Mouse (Mus musculus) limb, embryonic 13.5 days (tissue): ENCODE measurements around the gene Ndufb2. TPM values are rescaled to one million over a fixed set of nuclear protein-coding genes. Genes with fewer than 3 reads are reported as not detected.

Experiments
- ATAC-seq: fragments of 200-750 bp; cut with Nextera tagmentation; 2 replicates; pipeline ENCODE4 v1.8.0; 2017; ENCODE audit warnings: low read depth, moderate number of reproducible peaks, moderate TSS enrichment; ENCODE audit not compliant: low FRiP score
- H3K27ac ChIP-seq: fragments of 300-500 bp; sonication (generic); 2 replicates; pipeline ENCODE4 v1.5.1; 2015; ENCODE audit warnings: inconsistent platforms, mild to moderate bottlenecking, moderate library complexity
- H3K27me3 ChIP-seq: fragments of 300-500 bp; sonication (generic); 2 replicates; pipeline ENCODE4 v1.6.1; 2015; ENCODE audit warnings: mild to moderate bottlenecking, inconsistent platforms
- H3K36me3 ChIP-seq: fragments of 300-500 bp; sonication (generic); 2 replicates; pipeline ENCODE4 v1.6.1; 2015; ENCODE audit warnings: inconsistent platforms, mild to moderate bottlenecking, moderate library complexity
- H3K4me1 ChIP-seq: fragments of 300-500 bp; sonication (generic); 2 replicates; pipeline ENCODE4 v1.6.1; 2015; ENCODE audit warnings: inconsistent platforms
- H3K4me2 ChIP-seq: fragments of 300-500 bp; sonication (generic); replicated peaks from 2 replicates; pipeline ENCODE4 v1.6.1; 2015; ENCODE audit warnings: inconsistent platforms, mild to moderate bottlenecking, moderate library complexity
- H3K4me3 ChIP-seq: fragments of 300-500 bp; sonication (generic); 2 replicates; pipeline ENCODE4 v1.5.1; 2015; ENCODE audit warnings: moderate library complexity, mild to moderate bottlenecking, inconsistent platforms
- H3K9ac ChIP-seq: fragments of 300-500 bp; sonication (generic); 2 replicates; pipeline ENCODE4 v1.6.1; 2015; ENCODE audit warnings: mild to moderate bottlenecking, inconsistent platforms
- H3K9me3 ChIP-seq: fragments of 300-500 bp; sonication (generic); 2 replicates; pipeline ENCODE4 v1.6.1; 2016; ENCODE audit warnings: inconsistent platforms
- WGBS: fragments of 180-500 bp; shearing (Covaris S2); methylation state at CpG from one replicate; pipeline ENCODE4 v1.1.7; 2015; 5-methylcytosine and 5-hydroxymethylcytosine counted together
- polyA plus RNA-seq: library from polyadenylated mRNA; unstranded; fragments of >200 nt; fragmentation: Nextera tagmentation; extraction: Ambion mirVana; gene quantifications from 2 replicates; pipeline ENCODE4 v1.2.1, GENCODE M21; 2015

Ndufb2 gene
- polyA plus RNA-seq, 1 experiment from 2014 or later, result 333 TPM

GRCm38 (mm10) chr6:39591481-39591880 is 893 bp upstream of the Ndufb2 start:
- Histone ChIP-seq H3K9ac (no peak overlapping the region), H3K27ac (no peak overlapping the region), H3K9me3 (no peaks in the 10 kb centered on the region), H3K27me3 (no peaks in the 10 kb centered on the region), H3K4me1 (peaks cover 12% of the 10 kb centered on the region), H3K4me2 (peak overlapping the region; percentile 68), H3K36me3 (peaks cover 41% of the 10 kb centered on the region), H3K4me3 (peak overlapping the region; percentile 79)
- WGBS, result 95% methylated on average over 4 of the region's 4 CpGs
- no peak for ATAC-seq

GRCm38 (mm10) chr6:39600851-39601250 is 8.5 kb downstream of the Ndufb2 start:
- H3K36me3 ChIP-seq, result peaks cover 69% of the 10 kb centered on the region

GRCm38 (mm10) chr6:39601828-39602227 is 9.5 kb downstream of the Ndufb2 start:
- Histone ChIP-seq H3K27ac (no peak overlapping the region), H3K27me3 (no peaks in the 10 kb centered on the region), H3K4me2 (no peak overlapping the region), H3K4me1 (no peaks in the 10 kb centered on the region), H3K9me3 (no peaks in the 10 kb centered on the region), H3K4me3 (no peak overlapping the region), H3K36me3 (peaks cover 67% of the 10 kb centered on the region), H3K9ac (no peak overlapping the region)
- WGBS, result 85% methylated on average over 3 of the region's 3 CpGs
- ATAC-seq, result no peak

More at GRCm38 (mm10) chr6:39600851-39601250, 8.5 kb downstream of the Ndufb2 start:
- H3K9me3 ChIP-seq, result no peaks in the 10 kb centered on the region
- no peaks in the 10 kb centered on the region for H3K27me3 ChIP-seq
- H3K4me2 ChIP-seq, result no peak overlapping the region
- no peak overlapping the region for H3K27ac ChIP-seq
- WGBS, result 93% methylated on average over 3 of the region's 3 CpGs
- H3K4me3 ChIP-seq, result no peak overlapping the region
- ATAC-seq, result no peak
- no peaks in the 10 kb centered on the region for H3K4me1 ChIP-seq
- H3K9ac ChIP-seq, result no peak overlapping the region

GRCm38 (mm10) chr6:39604565-39604964 is 12.2 kb downstream of the Ndufb2 start:
- Histone ChIP-seq H3K4me3 (no peak overlapping the region), H3K4me2 (no peak overlapping the region), H3K27ac (no peak overlapping the region), H3K9me3 (no peaks in the 10 kb centered on the region), H3K36me3 (peaks cover 42% of the 10 kb centered on the region), H3K9ac (no peak overlapping the region), H3K4me1 (no peaks in the 10 kb centered on the region), H3K27me3 (no peaks in the 10 kb centered on the region)
- ATAC-seq, result no peak
- WGBS, result 86% methylated on average over 5 of the region's 5 CpGs

- Histone ChIP-seq H3K4me3 (no peak overlapping the region), H3K27ac (no peak overlapping the region), H3K4me1 (no peaks in the 10 kb centered on the region), H3K36me3 (peaks cover 34% of the 10 kb centered on the region), H3K27me3 (no peaks in the 10 kb centered on the region), H3K9ac (no peak overlapping the region), H3K4me2 (no peak overlapping the region), H3K9me3 (no peaks in the 10 kb centered on the region)
- ATAC-seq, result no peak
- WGBS, result 81% methylated on average over 6 of the region's 6 CpGs
Observed at GRCm38 (mm10) chr6:39606056-39606455, 13.7 kb downstream of the Ndufb2 start.

- WGBS, result 62% methylated on average over 3 of the region's 3 CpGs
- ATAC-seq, result no peak
Observed at GRCm38 (mm10) chr6:39606862-39607261, 14.5 kb downstream of the Ndufb2 start.

GRCm38 (mm10) chr6:39607365-39607764 is 15.0 kb downstream of the Ndufb2 start:
- H3K9me3 ChIP-seq, result no peaks in the 10 kb centered on the region
- no peak overlapping the region for H3K27ac ChIP-seq
- H3K36me3 ChIP-seq, result peaks cover 24% of the 10 kb centered on the region
- no peak overlapping the region for H3K9ac ChIP-seq
- WGBS, result 76% methylated on average over 5 of the region's 5 CpGs
- no peak for ATAC-seq
- H3K4me1 ChIP-seq, result no peaks in the 10 kb centered on the region
- no peak overlapping the region for H3K4me2 ChIP-seq
- H3K4me3 ChIP-seq, result no peak overlapping the region
- H3K27me3 ChIP-seq, result no peaks in the 10 kb centered on the region

More at GRCm38 (mm10) chr6:39606862-39607261, 14.5 kb downstream of the Ndufb2 start:
- Histone ChIP-seq H3K27ac (no peak overlapping the region), H3K27me3 (no peaks in the 10 kb centered on the region), H3K36me3 (peaks cover 29% of the 10 kb centered on the region), H3K4me3 (no peak overlapping the region), H3K4me2 (no peak overlapping the region), H3K9me3 (no peaks in the 10 kb centered on the region), H3K9ac (no peak overlapping the region), H3K4me1 (no peaks in the 10 kb centered on the region)

- Histone ChIP-seq H3K4me2 (no peak overlapping the region), H3K9me3 (no peaks in the 10 kb centered on the region), H3K27me3 (no peaks in the 10 kb centered on the region), H3K9ac (no peak overlapping the region), H3K36me3 (peaks cover 30% of the 10 kb centered on the region), H3K27ac (no peak overlapping the region), H3K4me3 (no peak overlapping the region), H3K4me1 (no peaks in the 10 kb centered on the region)
- 69% methylated on average over 2 of the region's 2 CpGs for WGBS
- ATAC-seq, result no peak
Observed at GRCm38 (mm10) chr6:39610207-39610606, 17.8 kb downstream of the Ndufb2 start.

- no peak for ATAC-seq
- Histone ChIP-seq H3K27me3 (no peaks in the 10 kb centered on the region), H3K4me3 (no peak overlapping the region), H3K36me3 (peaks cover 35% of the 10 kb centered on the region), H3K9ac (no peak overlapping the region), H3K4me2 (no peak overlapping the region), H3K9me3 (no peaks in the 10 kb centered on the region), H3K27ac (no peak overlapping the region), H3K4me1 (no peaks in the 10 kb centered on the region)
- 91% methylated on average over 2 of the region's 2 CpGs for WGBS
Observed at GRCm38 (mm10) chr6:39611296-39611695, 18.9 kb downstream of the Ndufb2 start.

Other genes starting within 250 kb of the Ndufb2 start
- 67.7 and 68.3 TPM in 2 replicates for gene Slc37a3, start 214.9 kb upstream of the Ndufb2 start, polyA plus RNA-seq
- gene Rab19, start 211.4 kb upstream of the Ndufb2 start, polyA plus RNA-seq, result 0.47 and 0.63 TPM in 2 replicates
- 46.2 and 47.9 TPM in 2 replicates for gene Mkrn1, start 172.1 kb upstream of the Ndufb2 start, polyA plus RNA-seq
- gene Dennd2a, start 34.7 kb upstream of the Ndufb2 start, polyA plus RNA-seq, result 25.8 and 30.1 TPM in 2 replicates
- gene Adck2, start 18.7 kb upstream of the Ndufb2 start, polyA plus RNA-seq, result 41.9 and 42.8 TPM in 2 replicates
- gene Gm42420, start 6.8 kb upstream of the Ndufb2 start, polyA plus RNA-seq, result 1.0 and 3.4 TPM in 2 replicates
- 17.2 and 18.5 TPM in 2 replicates for gene Braf, start 132.9 kb downstream of the Ndufb2 start, polyA plus RNA-seq
- gene Mrps33, start 218.4 kb downstream of the Ndufb2 start, polyA plus RNA-seq, result 197 and 205 TPM in 2 replicates